Mouse (Mus musculus) ES-Bruce4 (cell line): ENCODE results near the gene Txnrd1. TPM values are rescaled to one million over a fixed set of nuclear protein-coding genes. Genes with fewer than 3 reads are reported as not detected.

ENCODE experiments used
- H3K27ac ChIP-seq: 2 replicates; pipeline ENCODE4 v1.5.1; 2012; ENCODE audit warnings: low read length, inconsistent platforms; ENCODE audit not compliant: insufficient read depth
- H3K27me3 ChIP-seq: 2 replicates; pipeline ENCODE4 v1.6.1; 2012; ENCODE audit warnings: mild to moderate bottlenecking, low read length, inconsistent platforms; ENCODE audit not compliant: control insufficient read depth, poor library complexity, insufficient read depth, severe bottlenecking
- H3K36me3 ChIP-seq: 2 replicates; pipeline ENCODE4 v1.6.1; 2012; ENCODE audit warnings: inconsistent platforms, mild to moderate bottlenecking, low read length, moderate library complexity; ENCODE audit not compliant: control insufficient read depth, poor library complexity, insufficient read depth, severe bottlenecking
- H3K4me1 ChIP-seq: one replicate; pipeline ENCODE4 v1.8.1; 2011; ENCODE audit warnings: low read length; ENCODE audit not compliant: control insufficient read depth, insufficient read depth
- H3K4me3 ChIP-seq: 2 replicates; pipeline ENCODE4 v1.5.1; 2011; ENCODE audit warnings: low read depth, mild to moderate bottlenecking, low read length
- H3K9ac ChIP-seq: 2 replicates; pipeline ENCODE4 v1.6.1; 2012; ENCODE audit warnings: low read depth, mild to moderate bottlenecking, inconsistent platforms; ENCODE audit not compliant: poor library complexity, severe bottlenecking
- H3K9me3 ChIP-seq: replicated peaks from 2 replicates; pipeline ENCODE4 v1.6.1; 2012; ENCODE audit warnings: mild to moderate bottlenecking, low read length, inconsistent platforms; ENCODE audit not compliant: control insufficient read depth, poor library complexity, insufficient read depth, severe bottlenecking
- CTCF ChIP-seq: IDR thresholded peaks from one replicate; pipeline ENCODE4 v1.8.1; 2011; ENCODE audit warnings: low read depth, low read length
- EP300 ChIP-seq: IDR thresholded peaks from 2 replicates; pipeline ENCODE4 v1.6.1; 2011; ENCODE audit warnings: low read depth, low read length; ENCODE audit not compliant: insufficient read depth
- POLR2A ChIP-seq: IDR thresholded peaks from one replicate; pipeline ENCODE4 v1.8.1; 2011; ENCODE audit warnings: low read length; ENCODE audit not compliant: insufficient read depth
- polyA plus RNA-seq: library from polyadenylated mRNA; stranded (reverse); fragments of >200 nt; gene quantifications from 2 replicates; pipeline ENCODE4 v1.2.4, GENCODE M21; 2011; ENCODE audit warnings: low read depth; ENCODE audit not compliant: missing spikeins, insufficient read depth, insufficient read length

Gene Txnrd1
- polyA plus RNA-seq, 1 experiment: 284 TPM

- Histone ChIP-seq H3K4me1 (peaks cover 4% of the 10 kb centered on the region), H3K27me3 (no peaks in the 10 kb centered on the region), H3K27ac (no peak overlapping the region), H3K9me3 (no peaks in the 10 kb centered on the region), H3K4me3 (no peak overlapping the region), H3K36me3 (peaks cover 50% of the 10 kb centered on the region), H3K9ac (no peak overlapping the region)
- no peak for TF ChIP-seq POLR2A
Measured at GRCm38 (mm10) chr10:82863106-82863680, 29.4 kb downstream of the Txnrd1 start.

- Histone ChIP-seq H3K9ac (no peak overlapping the region), H3K27ac (no peak overlapping the region), H3K36me3 (peaks cover 50% of the 10 kb centered on the region), H3K4me3 (no peak overlapping the region), H3K4me1 (peaks cover 4% of the 10 kb centered on the region), H3K9me3 (no peaks in the 10 kb centered on the region), H3K27me3 (no peaks in the 10 kb centered on the region)
- no peak for TF ChIP-seq CTCF
Measured at GRCm38 (mm10) chr10:82863827-82864226, 30.1 kb downstream of the Txnrd1 start.

- Histone ChIP-seq H3K9ac (no peak within 1 kb of the TSS), H3K4me3 (no peak within 1 kb of the TSS), H3K9me3 (no peaks in the 10 kb centered on the region), H3K4me1 (peaks cover 4% of the 10 kb centered on the region), H3K27me3 (no peaks in the 10 kb centered on the region), H3K36me3 (peaks cover 62% of the 10 kb centered on the region), H3K27ac (no peak within 1 kb of the TSS)
- no peak for TF ChIP-seq CTCF
- TF ChIP-seq POLR2A: no peak
- TF ChIP-seq EP300: no peak
Measured at GRCm38 (mm10) chr10:82866356-82866755, 32.6 kb downstream of the Txnrd1 start, which contains the start of gene Eid3. Gene Eid3, plus strand, starts transcription at chr10:82866626.

GRCm38 (mm10) chr10:82866832-82867231, 33.1 kb downstream of the Txnrd1 start:
- Histone ChIP-seq H3K9ac (no peak overlapping the region), H3K27me3 (no peaks in the 10 kb centered on the region), H3K9me3 (no peaks in the 10 kb centered on the region), H3K4me1 (peaks cover 4% of the 10 kb centered on the region), H3K36me3 (peaks cover 58% of the 10 kb centered on the region), H3K4me3 (no peak overlapping the region), H3K27ac (no peak overlapping the region)
- TF ChIP-seq EP300 (no peak), CTCF (no peak), POLR2A (no peak)

- Histone ChIP-seq H3K27me3 (no peaks in the 10 kb centered on the region), H3K27ac (no peak overlapping the region), H3K4me1 (peaks cover 2% of the 10 kb centered on the region), H3K9ac (no peak overlapping the region), H3K4me3 (no peak overlapping the region), H3K9me3 (no peaks in the 10 kb centered on the region), H3K36me3 (peaks cover 52% of the 10 kb centered on the region)
- no peak for TF ChIP-seq EP300
- no peak for TF ChIP-seq POLR2A
Measured at GRCm38 (mm10) chr10:82868418-82869086, 34.8 kb downstream of the Txnrd1 start.

- TF ChIP-seq POLR2A: no peak
- no peak for TF ChIP-seq EP300
- TF ChIP-seq CTCF: no peak
- no peaks in the 10 kb centered on the region for H3K9me3 ChIP-seq
- H3K36me3 ChIP-seq: peaks cover 71% of the 10 kb centered on the region
- no peak overlapping the region for H3K9ac ChIP-seq
- H3K4me3 ChIP-seq: no peak overlapping the region
- peaks cover 2% of the 10 kb centered on the region for H3K4me1 ChIP-seq
- no peaks in the 10 kb centered on the region for H3K27me3 ChIP-seq
- no peak overlapping the region for H3K27ac ChIP-seq
Measured at GRCm38 (mm10) chr10:82875446-82875845, 41.7 kb downstream of the Txnrd1 start.
